Mouse (Mus musculus): ENCODE data around the gene Noxred1. TPM values are rescaled to one million over a fixed set of nuclear protein-coding genes. Genes with fewer than 3 reads are reported as not detected.

The Noxred1 gene
- polyA plus RNA-seq, 1 experiment = 0.08 TPM

DNA sequence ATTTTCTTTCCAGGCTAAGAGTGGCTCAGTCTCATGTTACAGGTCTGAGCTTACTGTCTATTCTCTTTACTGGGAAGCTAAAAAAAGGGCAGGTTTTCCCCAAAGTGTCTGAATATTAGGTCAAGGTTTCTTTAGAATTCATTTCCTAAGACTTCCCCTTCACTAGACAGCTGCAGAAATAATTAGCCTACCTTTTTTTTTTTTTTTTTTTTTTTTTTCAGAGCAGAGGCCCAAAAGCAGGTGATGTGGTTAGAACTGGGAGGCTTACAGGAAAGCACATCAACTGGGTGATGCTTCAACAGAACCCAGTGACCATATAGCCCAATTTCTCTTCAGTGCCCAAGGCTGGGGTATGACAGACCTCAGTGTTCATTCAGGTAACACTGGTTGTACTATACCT, 42.2 kb downstream of the Noxred1 start:
- TF ChIP-seq GATA1 (IDR thresholded peaks at IDR 0.05; ENCODE audit: low read length) = no peak

DNA sequence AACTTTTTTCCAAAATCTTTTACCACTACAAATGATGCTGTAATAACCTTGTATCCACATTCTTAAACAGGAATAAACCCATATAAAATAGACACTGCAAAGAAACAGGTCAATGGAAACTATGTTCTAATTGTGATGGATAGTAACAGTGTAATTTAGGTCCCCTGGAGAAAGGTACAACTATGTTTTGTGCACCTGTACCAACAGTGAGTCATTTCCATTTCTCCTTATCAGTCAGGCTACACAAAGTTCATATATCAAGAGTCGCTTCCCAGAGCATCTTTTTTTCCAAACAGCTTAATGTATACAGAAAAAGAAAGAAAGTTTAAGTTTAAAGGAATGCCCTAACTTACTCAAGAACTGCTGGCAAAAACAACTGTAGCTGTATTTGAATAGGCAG, 43.5 kb downstream of the Noxred1 start:
- no peak for TF ChIP-seq GATA1 (IDR thresholded peaks at IDR 0.05; ENCODE audit: low read length)

DNA sequence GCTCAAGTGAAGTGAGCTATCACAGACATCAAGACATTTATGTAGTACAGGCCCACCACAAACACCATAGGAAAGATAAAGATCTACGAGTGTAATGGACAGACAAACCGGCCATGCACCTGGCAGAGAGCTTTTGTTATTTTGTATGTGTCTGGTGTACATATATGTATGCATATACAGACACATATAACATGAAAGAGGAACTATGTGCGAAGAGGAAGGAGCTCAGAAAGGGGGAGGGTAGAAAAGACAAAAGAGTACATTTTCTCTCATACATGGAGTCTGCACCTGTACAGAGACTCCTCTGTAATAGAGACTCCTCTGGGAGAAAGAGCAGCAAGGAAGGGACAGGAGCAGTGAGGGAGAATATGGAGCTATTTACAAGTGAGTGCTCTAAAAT, 45.5 kb downstream of the Noxred1 start:
- no peak for TF ChIP-seq GATA1 (IDR thresholded peaks at IDR 0.05; ENCODE audit: low read length)

DNA sequence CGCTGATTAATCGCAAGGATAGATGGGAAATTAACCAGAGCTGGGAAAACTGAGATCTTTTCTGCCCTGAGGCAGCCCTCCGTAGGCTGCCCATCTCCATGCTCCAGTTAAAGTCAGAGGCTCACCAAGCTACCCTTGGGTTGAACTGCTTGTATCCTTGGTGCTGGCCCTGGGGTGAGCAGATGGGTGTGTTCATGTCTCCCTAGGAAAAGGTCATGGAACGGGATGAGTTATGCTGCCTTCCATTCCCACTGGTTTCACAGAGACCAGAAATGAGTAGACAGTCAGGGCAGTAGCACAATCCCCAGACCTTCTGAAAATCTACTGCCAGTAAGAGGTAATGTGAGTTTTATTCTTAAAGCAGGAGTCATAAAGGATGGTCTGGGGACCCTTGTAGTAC, 60.9 kb downstream of the Noxred1 start:
- TF ChIP-seq GATA1 (IDR thresholded peaks at IDR 0.05; ENCODE audit: low read length) = no peak

DNA sequence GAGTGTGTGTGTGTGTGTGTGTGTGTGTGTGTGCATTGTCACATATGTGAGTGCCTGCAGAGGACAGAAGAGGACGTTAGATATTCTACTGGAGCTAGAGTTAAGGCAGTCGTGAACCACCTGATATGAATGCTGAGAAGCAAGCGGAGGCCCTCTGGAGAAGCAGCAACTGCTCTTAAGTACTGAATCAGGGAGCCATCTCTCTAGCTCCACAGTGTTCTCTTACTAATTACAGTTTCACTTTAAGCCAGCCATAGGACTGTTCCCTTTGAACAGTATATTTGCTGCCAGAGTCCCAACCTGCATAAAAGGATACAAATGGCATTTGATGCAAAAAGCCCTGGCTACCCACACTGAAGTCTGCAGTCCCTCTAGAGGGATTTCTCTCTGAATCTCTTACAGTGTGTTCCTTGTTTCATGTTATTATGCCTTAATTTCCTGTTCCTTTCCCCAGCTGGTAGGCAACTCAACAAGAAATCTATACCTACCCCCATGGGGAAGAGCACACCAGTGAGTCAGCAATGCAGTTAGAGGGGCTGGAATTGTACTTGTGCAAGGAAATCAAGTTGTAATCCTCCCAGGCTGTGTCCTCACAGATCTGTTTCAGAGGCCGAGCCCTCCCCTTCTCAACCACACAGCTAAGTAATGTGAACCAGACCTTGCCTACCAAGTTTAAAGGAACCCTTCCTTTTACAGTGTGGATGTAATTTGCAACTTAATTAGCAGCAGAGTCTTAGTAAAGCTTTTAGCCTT, 63.2 kb downstream of the Noxred1 start:
- no peak for TF ChIP-seq GATA1 (IDR thresholded peaks at IDR 0.05; ENCODE audit: low read length)

Other genes with a start within 250 kb of the Noxred1 start
- gene Zdhhc22, start 248.3 kb downstream of the Noxred1 start, polyA plus RNA-seq (2012) = not detected in 2 replicates
- gene Tmem63c, start 217.4 kb downstream of the Noxred1 start, polyA plus RNA-seq (2012) = not detected in 2 replicates
- 0.09 TPM in 1 of 2 replicates, not detected in the other for gene Ngb, start 136.2 kb downstream of the Noxred1 start, polyA plus RNA-seq (2012)
- gene Gstz1, start 91.6 kb downstream of the Noxred1 start, polyA plus RNA-seq (2012) = 4.7 and 6.0 TPM in 2 replicates
- gene Pomt2, start 90.8 kb downstream of the Noxred1 start, polyA plus RNA-seq (2012) = 3.0 and 3.9 TPM in 2 replicates
- gene Samd15, start 39.0 kb downstream of the Noxred1 start, polyA plus RNA-seq (2012) = 0.33 TPM in 1 of 2 replicates, not detected in the other
- gene Tmed8, start 38.3 kb downstream of the Noxred1 start, polyA plus RNA-seq (2012) = 2.6 and 3.0 TPM in 2 replicates
- gene Vipas39, start 27.5 kb upstream of the Noxred1 start, polyA plus RNA-seq (2012) = 0.40 and 0.55 TPM in 2 replicates
- gene Ahsa1, start 27.7 kb upstream of the Noxred1 start, polyA plus RNA-seq (2012) = 209 and 244 TPM in 2 replicates
- gene Ism2, start 61.0 kb upstream of the Noxred1 start, polyA plus RNA-seq (2012) = not detected in 2 replicates
- 20.7 and 28.7 TPM in 2 replicates for gene Sptlc2, start 149.6 kb upstream of the Noxred1 start, polyA plus RNA-seq (2012)
- gene Slirp, start 205.2 kb upstream of the Noxred1 start, polyA plus RNA-seq (2012) = 2.3 and 3.9 TPM in 2 replicates
- gene Alkbh1, start 205.3 kb upstream of the Noxred1 start, polyA plus RNA-seq (2012) = 26.5 and 30.5 TPM in 2 replicates
- gene Snw1, start 233.5 kb upstream of the Noxred1 start, polyA plus RNA-seq (2012) = 15.8 and 15.9 TPM in 2 replicates